Mouse (Mus musculus): Measurements from ENCODE around the gene Abce1. TPM values are rescaled to one million over a fixed set of nuclear protein-coding genes. Genes with fewer than 3 reads are reported as not detected.

The Abce1 gene
- polyA plus RNA-seq, 1 experiment from 2014 or later: 70.2 TPM

DNA sequence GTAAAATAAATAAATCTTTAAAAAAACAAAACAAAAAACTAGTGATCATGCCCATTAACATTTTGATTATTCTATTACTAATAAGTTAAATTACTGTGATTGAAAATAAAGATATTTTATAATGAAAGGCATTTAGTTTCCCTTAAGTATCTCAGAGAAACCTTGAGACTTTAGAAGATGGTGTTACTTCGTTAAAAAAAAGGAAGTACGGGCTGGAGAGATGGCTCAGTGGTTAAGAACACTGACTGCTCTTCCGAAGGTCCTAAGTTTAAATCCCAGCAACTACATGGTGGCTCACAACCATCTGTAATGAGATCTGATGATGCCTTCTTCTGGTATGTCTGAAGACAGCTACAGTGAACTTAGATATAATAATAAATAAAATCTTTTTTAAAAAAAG, 74.3 kb downstream of the Abce1 start:
- no peak for ATAC-seq (replicated peaks; ENCODE audit: extremely low read depth, insufficient read depth, low FRiP score)
- no peak overlapping the region for H3K4me2 ChIP-seq (ENCODE audit: low read depth, low read length)
- no peaks in the 10 kb centered on the region for H3K27me3 ChIP-seq (ENCODE audit: control insufficient read depth, insufficient read depth, low read length)
- peaks cover 13% of the 10 kb centered on the region for H3K4me1 ChIP-seq (ENCODE audit: control insufficient read depth, insufficient read depth, low read length)
- no peak overlapping the region for H3K9ac ChIP-seq (ENCODE audit: low read length)
- WGBS: 79% methylated on average over 3 of the region's 3 CpGs
- no peak overlapping the region for H3K4me3 ChIP-seq (ENCODE audit: low read length)
- H3K9me3 ChIP-seq (replicated peaks; ENCODE audit: control insufficient read depth, low read length): peaks cover 9% of the 10 kb centered on the region; the same call in 1 of the 2 replicates
- no peak overlapping the region for H3K27ac ChIP-seq (ENCODE audit: low read length)
- H3K36me3 ChIP-seq (ENCODE audit: control insufficient read depth, insufficient read depth): no peaks in the 10 kb centered on the region

DNA sequence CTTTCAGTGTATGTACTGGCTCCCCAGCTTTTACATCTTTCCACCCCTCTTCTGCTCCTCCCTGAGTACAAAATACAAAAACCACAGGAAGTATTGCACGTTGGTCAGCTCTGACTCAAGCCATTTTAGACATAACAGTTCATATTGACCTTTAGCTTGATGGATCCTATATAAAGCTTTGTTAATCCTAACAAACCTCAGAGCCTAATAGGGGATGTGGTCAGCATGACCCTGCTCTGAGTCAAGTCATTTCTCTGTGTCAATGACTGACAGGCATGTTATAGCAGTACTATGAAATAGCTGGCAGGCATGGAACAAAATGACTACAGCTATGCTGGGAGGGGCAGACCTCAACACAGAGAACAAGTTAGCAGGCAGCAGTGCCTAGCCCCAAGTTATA, 75.4 kb downstream of the Abce1 start:
- peaks cover 6% of the 10 kb centered on the region for H3K4me1 ChIP-seq (ENCODE audit: control insufficient read depth, insufficient read depth, low read length)
- no peak overlapping the region for H3K4me3 ChIP-seq (ENCODE audit: low read length)
- no peak for ATAC-seq (replicated peaks; ENCODE audit: extremely low read depth, insufficient read depth, low FRiP score)
- H3K27me3 ChIP-seq (ENCODE audit: control insufficient read depth, insufficient read depth, low read length): no peaks in the 10 kb centered on the region
- peaks cover 9% of the 10 kb centered on the region; the same call in 1 of the 2 replicates for H3K9me3 ChIP-seq (replicated peaks; ENCODE audit: control insufficient read depth, low read length)
- H3K27ac ChIP-seq (ENCODE audit: low read length): no peak overlapping the region
- no peak overlapping the region for H3K4me2 ChIP-seq (ENCODE audit: low read depth, low read length)
- H3K9ac ChIP-seq (ENCODE audit: low read length): no peak overlapping the region
- H3K36me3 ChIP-seq (ENCODE audit: control insufficient read depth, insufficient read depth): no peaks in the 10 kb centered on the region
- 60% methylated on average over 1 of the region's 1 CpGs for WGBS

DNA sequence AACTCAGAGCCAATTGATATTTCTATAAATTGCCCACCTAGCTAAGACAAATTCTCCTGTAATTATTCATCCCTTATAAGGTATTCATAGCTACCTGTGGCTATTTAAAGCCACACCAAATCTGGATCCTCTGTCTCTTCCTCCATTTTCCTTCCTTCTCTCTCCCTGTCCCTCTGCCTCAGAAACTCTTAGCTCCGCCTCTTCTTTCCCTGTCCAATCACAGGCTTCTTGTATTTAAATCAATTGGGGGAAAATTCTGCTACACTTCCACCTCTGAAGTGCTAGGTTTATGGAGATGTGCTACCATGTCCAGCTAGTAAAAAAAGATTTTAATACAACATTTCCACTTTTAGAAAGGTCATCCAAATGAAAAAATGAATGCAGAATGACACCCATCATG, 76.0 kb downstream of the Abce1 start:
- Histone ChIP-seq H3K4me1 (ENCODE audit: control insufficient read depth, insufficient read depth, low read length) (peaks cover 3% of the 10 kb centered on the region; the same call in 1 of the 2 replicates), H3K27me3 (ENCODE audit: control insufficient read depth, insufficient read depth, low read length) (no peaks in the 10 kb centered on the region), H3K36me3 (ENCODE audit: control insufficient read depth, insufficient read depth) (no peaks in the 10 kb centered on the region), H3K4me3 (ENCODE audit: low read length) (no peak overlapping the region), H3K4me2 (ENCODE audit: low read depth, low read length) (no peak overlapping the region), H3K9ac (ENCODE audit: low read length) (no peak overlapping the region), H3K27ac (ENCODE audit: low read length) (no peak overlapping the region), H3K9me3 (replicated peaks; ENCODE audit: control insufficient read depth, low read length) (peaks cover 9% of the 10 kb centered on the region; the same call in 1 of the 2 replicates)
- WGBS: 97% methylated on average over 1 of the region's 1 CpGs
- ATAC-seq (replicated peaks; ENCODE audit: extremely low read depth, insufficient read depth, low FRiP score): no peak

Other genes with a start within 250 kb of the Abce1 start
- gene Otud4, start 72.1 kb downstream of the Abce1 start, polyA plus RNA-seq (2015; fragmentation: Nextera tagmentation; extraction: Ambion mirVana): 11.8 and 14.4 TPM in 2 replicates
- 17.2 and 20.4 TPM in 2 replicates for gene Anapc10, start 80 bp upstream of the Abce1 start, polyA plus RNA-seq (2015; fragmentation: Nextera tagmentation; extraction: Ambion mirVana)

Measured in heart, embryonic 16.5 days (tissue).